Mouse (Mus musculus): ENCODE data around the gene Gm13539. TPM values are rescaled to one million over a fixed set of nuclear protein-coding genes. Genes with fewer than 3 reads are reported as not detected.

Gm13539 gene
- polyA plus RNA-seq, 1 experiment: not detected

- Histone ChIP-seq H3K4me3 (replicated peaks) (no peak within 1 kb of the TSS), H3K9me3 (peaks cover 30% of the 10 kb centered on the region), H3K36me3 (replicated peaks; ENCODE audit: low read length) (no peaks in the 10 kb centered on the region), H3K4me1 (peaks cover 43% of the 10 kb centered on the region), H3K27me3 (replicated peaks) (peaks cover 69% of the 10 kb centered on the region)
- TF ChIP-seq FLI1 (IDR thresholded peaks at IDR 0.05; ENCODE audit: low read length): no peak
- no peak for TF ChIP-seq GATA1 (IDR thresholded peaks at IDR 0.05; ENCODE audit: borderline replicate concordance, low read length)
Measured at GRCm38 (mm10) chr2:25822806-25823205, 40.7 kb downstream of the Gm13539 start, which contains the start of gene Lcn9. Lcn9 (plus strand) TSS chr2:25823153.

GRCm38 (mm10) chr2:25824751-25825150 lies 42.7 kb downstream of the Gm13539 start:
- Histone ChIP-seq H3K4me3 (replicated peaks) (no peak overlapping the region), H3K27me3 (replicated peaks) (peaks cover 57% of the 10 kb centered on the region), H3K4me1 (peaks cover 56% of the 10 kb centered on the region), H3K9me3 (peaks cover 18% of the 10 kb centered on the region), H3K36me3 (replicated peaks; ENCODE audit: low read length) (no peaks in the 10 kb centered on the region)
- no peak for TF ChIP-seq GATA1 (IDR thresholded peaks at IDR 0.05; ENCODE audit: borderline replicate concordance, low read length)
- no peak for TF ChIP-seq FLI1 (IDR thresholded peaks at IDR 0.05; ENCODE audit: low read length)

- H3K27me3 ChIP-seq (replicated peaks): peaks cover 42% of the 10 kb centered on the region
Measured at GRCm38 (mm10) chr2:25828344-25828947, 46.4 kb downstream of the Gm13539 start.

GRCm38 (mm10) chr2:25830786-25831185 lies 48.7 kb downstream of the Gm13539 start:
- H3K4me1 ChIP-seq: peaks cover 55% of the 10 kb centered on the region
- no peaks in the 10 kb centered on the region for H3K36me3 ChIP-seq (replicated peaks; ENCODE audit: low read length)
- H3K9me3 ChIP-seq: no peaks in the 10 kb centered on the region
- H3K4me3 ChIP-seq (replicated peaks): no peak overlapping the region
- TF ChIP-seq FLI1 (IDR thresholded peaks at IDR 0.05; ENCODE audit: low read length) (no peak), GATA1 (IDR thresholded peaks at IDR 0.05; ENCODE audit: borderline replicate concordance, low read length) (no peak)
- peaks cover 41% of the 10 kb centered on the region for H3K27me3 ChIP-seq (replicated peaks)

More at GRCm38 (mm10) chr2:25828344-25828947, 46.4 kb downstream of the Gm13539 start:
- Histone ChIP-seq H3K4me1 (peaks cover 63% of the 10 kb centered on the region), H3K9me3 (no peaks in the 10 kb centered on the region), H3K36me3 (replicated peaks; ENCODE audit: low read length) (no peaks in the 10 kb centered on the region), H3K4me3 (replicated peaks) (peak overlapping the region; percentile 44)
- no peak for TF ChIP-seq GATA1 (IDR thresholded peaks at IDR 0.05; ENCODE audit: borderline replicate concordance, low read length)
- TF ChIP-seq FLI1 (IDR thresholded peaks at IDR 0.05; ENCODE audit: low read length): no peak

GRCm38 (mm10) chr2:25836291-25836690 lies 54.2 kb downstream of the Gm13539 start:
- Histone ChIP-seq H3K4me1 (peaks cover 31% of the 10 kb centered on the region), H3K9me3 (no peaks in the 10 kb centered on the region), H3K4me3 (replicated peaks) (no peak overlapping the region), H3K36me3 (replicated peaks; ENCODE audit: low read length) (no peaks in the 10 kb centered on the region), H3K27me3 (replicated peaks) (peaks cover 74% of the 10 kb centered on the region)
- TF ChIP-seq GATA1 (IDR thresholded peaks at IDR 0.05; ENCODE audit: borderline replicate concordance, low read length) (no peak), FLI1 (IDR thresholded peaks at IDR 0.05; ENCODE audit: low read length) (no peak)

Other genes with a start within 250 kb of the Gm13539 start
- 0.78 and 7.0 TPM in 2 replicates for gene Traf2, start 235.3 kb upstream of the Gm13539 start, polyA plus RNA-seq (2012; ENCODE audit: insufficient read depth, low replicate concordance)
- 316 and 1,404 TPM in 2 replicates for gene Edf1, start 224.4 kb upstream of the Gm13539 start, polyA plus RNA-seq (2012; ENCODE audit: insufficient read depth, low replicate concordance)
- gene Mamdc4, start 207.4 kb upstream of the Gm13539 start, polyA plus RNA-seq (2012; ENCODE audit: insufficient read depth, low replicate concordance): 0.75 TPM in 1 of 2 replicates, not detected in the other
- 4.7 TPM in 1 of 2 replicates, not detected in the other for gene Phpt1, start 207.0 kb upstream of the Gm13539 start, polyA plus RNA-seq (2012; ENCODE audit: insufficient read depth, low replicate concordance)
- 0.44 and 0.85 TPM in 2 replicates for gene Ajm1, start 200.5 kb upstream of the Gm13539 start, polyA plus RNA-seq (2012; ENCODE audit: insufficient read depth, low replicate concordance)
- gene Rabl6, start 173.7 kb upstream of the Gm13539 start, polyA plus RNA-seq (2012; ENCODE audit: insufficient read depth, low replicate concordance): 36.6 and 58.2 TPM in 2 replicates
- 0.15 TPM in 1 of 2 replicates, not detected in the other for gene Ccdc183, start 164.6 kb upstream of the Gm13539 start, polyA plus RNA-seq (2012; ENCODE audit: insufficient read depth, low replicate concordance)
- gene Tmem141, start 160.3 kb upstream of the Gm13539 start, polyA plus RNA-seq (2012; ENCODE audit: insufficient read depth, low replicate concordance): 0.94 TPM in 1 of 2 replicates, not detected in the other
- gene Fcna, start 154.2 kb upstream of the Gm13539 start, polyA plus RNA-seq (2012; ENCODE audit: insufficient read depth, low replicate concordance): 0.49 TPM in 1 of 2 replicates, not detected in the other
- gene Lcn8, start 129.1 kb upstream of the Gm13539 start, polyA plus RNA-seq (2012; ENCODE audit: insufficient read depth, low replicate concordance): not detected in 2 replicates
- gene Lcn5, start 124.3 kb upstream of the Gm13539 start, polyA plus RNA-seq (2012; ENCODE audit: insufficient read depth, low replicate concordance): not detected in 2 replicates
- gene Lcn6, start 105.5 kb upstream of the Gm13539 start, polyA plus RNA-seq (2012; ENCODE audit: insufficient read depth, low replicate concordance): not detected in 2 replicates
- not detected in 2 replicates for gene Lcn10, start 99.5 kb upstream of the Gm13539 start, polyA plus RNA-seq (2012; ENCODE audit: insufficient read depth, low replicate concordance)
- gene Obp2a, start 82.2 kb upstream of the Gm13539 start, polyA plus RNA-seq (2012; ENCODE audit: insufficient read depth, low replicate concordance): not detected in 2 replicates
- 55.7 and 68.2 TPM in 2 replicates for gene Bmyc, start 75.5 kb upstream of the Gm13539 start, polyA plus RNA-seq (2012; ENCODE audit: insufficient read depth, low replicate concordance)
- not detected in 2 replicates for gene Obp2b, start 45.2 kb upstream of the Gm13539 start, polyA plus RNA-seq (2012; ENCODE audit: insufficient read depth, low replicate concordance)
- gene Lcn3, start 16.7 kb upstream of the Gm13539 start, polyA plus RNA-seq (2012; ENCODE audit: insufficient read depth, low replicate concordance): not detected in 2 replicates
- gene Lcn11, start 5.2 kb upstream of the Gm13539 start, polyA plus RNA-seq (2012; ENCODE audit: insufficient read depth, low replicate concordance): not detected in 2 replicates
- gene Glt6d1, start 33.6 kb downstream of the Gm13539 start, polyA plus RNA-seq (2012; ENCODE audit: insufficient read depth, low replicate concordance): not detected in 2 replicates
- gene Lcn9, start 40.9 kb downstream of the Gm13539 start, polyA plus RNA-seq (2012; ENCODE audit: insufficient read depth, low replicate concordance): not detected in 2 replicates
- gene Sohlh1, start 65.0 kb downstream of the Gm13539 start, polyA plus RNA-seq (2012; ENCODE audit: insufficient read depth, low replicate concordance): not detected in 2 replicates
- gene Kcnt1, start 81.5 kb downstream of the Gm13539 start, polyA plus RNA-seq (2012; ENCODE audit: insufficient read depth, low replicate concordance): not detected in 2 replicates
- 3.2 and 4.7 TPM in 2 replicates for gene Camsap1, start 201.0 kb downstream of the Gm13539 start, polyA plus RNA-seq (2012; ENCODE audit: insufficient read depth, low replicate concordance)
- 9.0 and 55.5 TPM in 2 replicates for gene Ubac1, start 239.5 kb downstream of the Gm13539 start, polyA plus RNA-seq (2012; ENCODE audit: insufficient read depth, low replicate concordance)

All from megakaryocyte, embryonic 14.5 days (primary cell).